Mouse (Mus musculus): Measurements from ENCODE around the gene Tom1.

The Tom1 gene

DNA sequence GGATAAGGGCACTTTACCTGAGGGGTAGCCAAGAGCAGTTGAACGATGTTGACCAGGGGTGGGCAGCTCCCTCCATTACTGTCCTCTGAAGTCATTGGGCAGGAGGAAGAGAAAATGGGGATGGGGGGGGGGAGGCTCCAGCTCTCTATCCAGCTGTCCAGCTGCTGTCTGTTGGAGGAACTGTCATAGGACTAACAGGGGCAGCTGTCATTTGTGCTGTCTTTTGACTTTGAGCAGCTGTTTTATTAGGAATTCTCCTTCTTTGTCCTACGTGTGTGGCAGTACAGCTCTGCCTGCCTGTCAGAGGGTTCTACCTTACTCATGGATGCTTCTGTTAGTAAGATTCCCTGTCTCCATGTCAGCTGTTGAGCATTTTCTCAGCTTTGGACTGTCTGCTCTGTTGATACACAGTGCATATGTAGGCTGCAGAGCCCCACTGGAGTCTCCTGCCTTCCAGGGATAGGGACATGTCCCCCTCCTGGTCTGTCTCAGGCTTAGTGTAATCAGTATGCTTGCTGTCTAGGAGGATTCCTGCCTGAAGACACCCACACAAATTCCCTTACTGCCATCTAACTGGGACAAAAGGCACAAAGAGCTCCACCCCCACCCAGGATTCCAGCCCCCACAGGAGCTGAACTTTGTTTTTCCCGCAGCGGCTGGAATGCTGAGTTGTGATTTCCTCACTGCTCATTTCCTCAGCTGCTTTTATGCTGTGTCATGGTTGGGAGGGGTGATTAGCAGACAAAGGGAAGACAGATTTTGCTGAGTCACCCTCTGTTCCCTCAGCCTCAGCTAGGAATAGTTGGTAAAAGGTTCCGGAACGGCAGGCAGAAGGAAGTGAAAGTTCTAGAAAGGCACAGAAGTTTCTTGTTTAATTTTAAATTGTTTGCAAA, 55.7 kb downstream of the Tom1 start:
- in situ Hi-C loops (cut with MboI, MseI), result no loop called here

DNA sequence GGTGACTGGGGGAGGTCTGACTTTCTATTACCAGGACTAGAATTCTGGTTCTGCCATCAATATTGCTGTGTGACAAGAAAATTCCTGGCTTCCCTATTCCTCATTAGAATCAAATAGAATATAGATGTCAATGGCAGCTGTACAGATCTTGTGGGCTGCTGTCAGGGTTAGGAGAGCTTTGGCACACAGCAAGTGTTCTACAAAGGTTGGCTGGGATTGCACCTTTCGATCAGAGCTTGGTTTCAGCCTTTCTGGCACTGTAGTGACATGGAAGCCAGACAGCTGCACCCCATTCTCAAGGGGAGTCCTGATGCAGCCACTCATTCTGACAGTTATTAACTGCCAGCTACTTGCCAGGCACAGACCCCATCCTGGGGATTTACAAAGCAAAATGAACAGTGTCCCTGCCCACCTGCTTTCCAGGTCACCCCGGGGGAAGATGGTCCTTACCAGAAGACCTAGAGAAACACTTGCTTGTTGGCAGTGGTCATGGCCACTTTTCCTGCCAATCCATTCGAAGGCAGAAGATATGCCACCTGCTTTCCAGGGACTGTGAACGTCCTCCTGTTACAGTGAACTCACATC, 57.4 kb downstream of the Tom1 start:
- in situ Hi-C loops (cut with MboI, MseI), result no loop called here

DNA sequence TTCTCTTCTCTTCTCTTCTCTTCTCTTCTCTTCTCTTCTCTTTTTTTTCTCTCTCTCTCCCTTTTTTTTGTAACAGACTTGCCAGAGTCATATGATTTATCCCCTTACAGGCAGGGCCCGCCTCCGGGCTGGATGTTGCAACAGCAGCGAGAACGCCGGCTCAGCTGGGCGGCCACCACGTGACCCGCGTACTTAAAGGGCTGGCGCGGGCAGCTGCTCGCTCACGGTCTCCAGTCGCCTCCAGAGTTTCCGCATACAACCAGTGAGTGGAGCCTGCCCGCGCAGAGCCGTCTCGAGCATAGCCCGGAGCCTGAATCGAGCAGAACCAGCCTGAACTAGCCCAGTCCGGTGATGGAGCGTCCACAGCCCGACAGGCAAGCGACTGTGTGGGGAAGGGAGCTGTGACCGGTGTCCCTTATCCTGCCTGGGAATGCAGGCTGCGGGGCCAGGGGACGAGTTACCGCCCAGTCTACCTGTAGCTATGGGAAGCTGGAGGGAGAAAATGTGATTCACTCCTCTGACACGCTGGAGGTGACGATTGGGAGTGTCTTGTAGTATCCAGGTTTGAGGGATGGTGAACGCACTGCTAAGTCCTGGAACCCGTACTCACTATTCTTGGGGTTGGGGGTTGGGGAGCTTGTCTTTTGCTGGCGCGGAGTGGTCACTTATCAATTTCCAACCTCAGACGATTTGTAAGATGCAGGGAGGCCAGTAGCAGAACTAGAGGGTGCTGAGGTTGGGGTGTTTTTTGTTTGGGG, 60.1 kb downstream of the Tom1 start, which contains the start of gene Hmox1:
Hmox1 (plus strand) TSS at position 223 of the 758 bp plus-strand sequence.
- in situ Hi-C loops (cut with MboI, MseI), result no loop called here

DNA sequence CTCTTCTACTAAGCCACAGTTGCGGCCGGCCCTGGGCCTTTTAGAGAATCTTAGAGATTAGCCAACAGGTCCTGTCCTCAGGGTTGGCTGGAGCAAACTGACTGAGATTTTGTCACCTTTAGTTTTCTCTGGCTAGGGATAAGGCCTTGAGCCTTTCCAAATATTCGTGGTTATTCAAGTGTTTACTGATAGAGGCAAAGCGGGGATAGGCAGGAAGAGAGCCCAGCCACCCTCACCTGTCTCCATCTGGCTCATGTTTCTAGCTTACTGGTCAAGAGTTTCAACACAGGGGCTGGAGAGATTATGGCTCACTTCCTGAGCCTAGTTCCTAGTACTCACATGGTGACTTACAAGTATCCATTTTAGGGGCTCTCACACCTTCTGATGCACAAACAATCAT, 69.5 kb downstream of the Tom1 start:
- in situ Hi-C loops (cut with MboI, MseI), result no loop called here

DNA sequence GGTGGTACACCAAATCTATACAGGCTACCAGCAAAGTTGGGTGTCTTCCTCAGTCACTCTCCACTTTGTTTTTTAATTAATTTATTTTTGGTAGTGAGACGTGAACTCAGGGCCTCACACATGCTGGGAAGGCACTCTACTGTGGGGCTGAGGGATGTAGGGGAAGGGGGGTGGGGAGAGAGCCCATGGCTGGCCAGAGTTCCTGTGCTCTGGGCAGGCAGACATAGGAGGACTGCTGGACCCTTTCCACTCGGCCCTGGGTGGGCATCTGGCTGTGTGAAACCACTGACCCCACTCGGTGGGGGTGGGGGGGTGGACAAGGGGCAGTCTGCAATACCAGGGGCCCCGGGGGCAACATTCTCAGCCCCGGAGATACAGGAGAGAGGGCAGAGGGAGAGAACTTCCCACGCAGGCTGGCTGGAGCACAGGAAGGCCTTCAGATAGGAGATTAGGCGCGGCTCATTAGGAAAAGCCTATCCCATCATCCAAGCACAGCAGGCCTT, 69.9 kb downstream of the Tom1 start:
- in situ Hi-C loops (cut with MboI, MseI), result no loop called here

DNA sequence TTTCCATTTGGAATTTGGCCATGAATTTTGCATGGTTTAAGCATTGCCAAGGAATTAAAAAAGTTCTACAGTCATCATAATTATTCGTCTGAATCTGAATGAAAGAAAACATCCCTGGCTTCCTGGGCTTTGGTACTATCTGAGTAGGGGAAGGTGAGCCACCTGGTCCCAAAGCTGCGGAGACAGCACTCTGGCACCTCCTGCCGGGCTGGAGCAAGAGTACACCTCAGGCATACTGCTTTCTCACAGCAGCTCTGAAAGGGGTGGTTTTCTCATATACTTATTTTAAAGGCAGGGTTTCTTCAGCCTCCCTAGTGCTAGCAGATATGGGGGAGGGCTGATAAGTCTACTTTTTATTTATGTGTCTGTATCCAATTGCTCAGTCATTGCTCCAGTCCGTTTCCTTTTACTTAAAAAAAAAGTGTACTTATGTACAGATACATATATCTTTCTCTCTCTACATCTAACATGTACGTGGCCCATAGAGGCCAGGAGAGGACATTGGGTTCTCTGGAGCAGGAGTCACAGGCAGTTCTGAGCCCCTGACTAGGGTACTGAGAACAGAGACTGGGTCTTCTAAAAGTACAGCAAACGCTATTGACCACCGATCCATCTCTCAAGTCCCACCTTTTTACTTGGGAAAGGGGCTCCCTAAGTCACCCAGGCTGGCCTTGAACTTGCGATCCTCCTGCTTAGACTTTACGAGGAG, 75.2 kb downstream of the Tom1 start:
- in situ Hi-C loops (cut with MboI, MseI), result loop anchor here (5.0 kb wide), 1 partner anchor 36 kb away; no protein-coding TSS in a partner anchor

DNA sequence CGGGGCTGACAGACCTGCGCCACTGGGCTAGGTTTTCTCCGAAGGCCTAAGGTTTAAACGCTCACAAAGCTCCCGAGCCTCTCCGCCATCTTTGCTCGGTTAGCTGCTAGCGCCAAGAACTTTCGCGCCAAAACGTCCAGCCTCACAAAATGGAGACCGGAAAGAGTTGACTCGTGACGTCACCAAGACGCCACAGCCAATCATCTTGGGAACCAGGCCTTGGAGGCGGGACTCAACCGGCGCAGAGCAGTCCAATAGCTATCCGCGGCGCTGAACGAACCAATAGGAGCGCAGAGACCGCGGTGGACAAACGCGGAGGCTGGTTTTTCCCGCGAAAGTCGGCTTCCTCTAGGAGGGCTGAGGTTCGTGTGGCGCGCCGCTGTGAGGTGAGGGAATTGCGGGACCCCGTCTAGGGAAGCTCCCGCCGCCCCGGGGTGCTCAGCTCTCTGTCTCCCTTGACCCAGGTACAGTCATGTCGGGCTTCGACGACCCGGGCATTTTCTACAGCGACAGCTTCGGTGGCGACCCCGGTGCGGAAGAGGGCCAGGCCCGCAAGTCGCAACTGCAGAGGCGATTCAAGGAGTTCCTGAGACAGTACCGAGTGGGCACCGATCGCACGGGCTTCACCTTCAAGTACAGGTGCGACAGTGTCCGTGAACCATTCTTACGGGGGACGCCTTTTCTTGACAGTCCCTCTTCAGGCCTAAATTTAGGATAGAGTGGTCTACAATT, 75.9 kb downstream of the Tom1 start, which contains the start of gene Mcm5:
Mcm5 (plus strand) TSS at position 334 of the 732 bp plus-strand sequence.
- in situ Hi-C loops (cut with MboI, MseI), result loop anchor here (5.0 kb wide), 1 partner anchor 37 kb away; no protein-coding TSS in a partner anchor

DNA sequence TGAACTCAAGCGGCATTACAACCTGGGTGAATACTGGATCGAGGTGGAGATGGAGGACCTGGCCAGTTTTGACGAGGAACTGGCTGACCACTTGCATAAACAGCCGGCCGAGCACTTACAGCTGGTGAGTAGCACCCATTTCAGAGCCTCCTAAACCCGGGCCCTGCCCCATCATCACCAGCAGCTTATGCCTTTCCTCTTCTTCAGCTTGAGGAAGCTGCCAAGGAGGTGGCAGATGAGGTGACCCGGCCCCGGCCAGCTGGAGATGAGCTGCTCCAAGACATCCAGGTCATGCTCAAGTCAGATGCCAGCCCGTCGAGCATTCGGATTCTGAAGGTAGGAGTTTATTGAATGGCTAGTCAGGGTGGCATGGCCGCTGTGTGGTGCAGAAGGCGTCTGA, 76.6 kb downstream of the Tom1 start:
- in situ Hi-C loops (cut with MboI, MseI), result no loop called here

DNA sequence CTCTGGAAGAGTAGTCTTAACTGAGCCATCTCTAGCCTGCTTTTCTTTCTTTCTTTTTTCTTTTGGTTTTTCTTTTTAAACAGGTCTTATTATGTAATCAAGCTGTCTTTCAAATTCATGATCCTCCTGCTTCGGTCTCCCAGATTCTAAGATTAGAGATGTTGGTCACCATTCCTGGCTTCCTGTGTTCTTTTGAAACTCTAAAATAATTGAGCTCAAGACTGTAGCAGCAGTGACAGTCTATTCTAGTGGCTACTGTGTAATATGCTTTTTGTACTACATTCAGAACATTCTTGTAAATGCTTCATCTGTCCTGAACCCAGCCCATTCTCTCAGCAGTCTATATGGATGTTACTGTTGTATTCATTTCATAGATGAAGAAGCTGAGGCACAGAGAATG, 85.0 kb downstream of the Tom1 start:
- in situ Hi-C loops (cut with MboI, MseI), result no loop called here

DNA sequence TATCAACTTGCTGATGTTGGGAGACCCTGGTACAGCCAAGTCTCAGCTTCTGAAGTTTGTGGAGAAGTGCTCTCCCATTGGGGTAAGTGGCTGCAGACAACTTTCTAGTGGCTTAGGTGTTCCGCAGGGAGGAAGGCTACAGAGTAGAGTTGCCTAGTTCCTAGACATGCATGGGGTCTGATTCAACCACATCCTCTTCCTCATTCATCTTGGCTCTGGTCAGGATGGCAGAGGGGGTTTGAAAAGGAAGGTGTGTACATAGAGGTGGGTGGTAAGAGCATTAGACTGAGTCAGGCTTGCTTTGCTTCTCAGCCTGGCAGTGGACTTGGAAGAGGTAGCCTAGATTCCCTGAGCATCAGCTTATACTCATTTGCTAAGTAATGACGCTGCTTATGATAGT, 85.8 kb downstream of the Tom1 start:
- in situ Hi-C loops (cut with MboI, MseI), result no loop called here
